Mouse (Mus musculus) hindbrain, embryonic 11.5 days (tissue): ENCODE measurements around the gene Eef1akmt4. TPM values are rescaled to one million over a fixed set of nuclear protein-coding genes. Genes with fewer than 3 reads are reported as not detected.

Source experiments
- ATAC-seq: fragments of 200-750 bp; cut with Nextera tagmentation; 2 replicates; pipeline ENCODE4 v1.8.0; 2017; ENCODE audit warnings: mild to moderate bottlenecking, moderate TSS enrichment, moderate library complexity; ENCODE audit not compliant: low FRiP score
- DNase-seq: peaks from one replicate; pipeline ENCODE4 v3.0.0-alpha.2; 2015; ENCODE audit warnings: low spot score
- H3K27ac ChIP-seq: fragments of 300-500 bp; sonication (generic); 2 replicates; pipeline ENCODE4 v1.5.1; 2014; ENCODE audit warnings: mild to moderate bottlenecking, low read depth, low read length
- H3K27me3 ChIP-seq: fragments of 300-500 bp; sonication (generic); 2 replicates; pipeline ENCODE4 v1.6.1; 2014; ENCODE audit warnings: mild to moderate bottlenecking, low read length, moderate library complexity, mixed read lengths; ENCODE audit not compliant: control insufficient read depth, insufficient read depth
- H3K36me3 ChIP-seq: fragments of 300-500 bp; sonication (generic); 2 replicates; pipeline ENCODE4 v1.6.1; 2014; ENCODE audit warnings: mild to moderate bottlenecking, low read length, moderate library complexity, mixed read lengths; ENCODE audit not compliant: control insufficient read depth, insufficient read depth
- H3K4me1 ChIP-seq: fragments of 300-500 bp; sonication (generic); replicated peaks from 2 replicates; pipeline ENCODE4 v1.6.1; 2014; ENCODE audit warnings: low read length, mixed read lengths; ENCODE audit not compliant: control insufficient read depth, insufficient read depth
- H3K4me2 ChIP-seq: fragments of 300-500 bp; sonication (generic); replicated peaks from 2 replicates; pipeline ENCODE4 v1.6.1; 2014; ENCODE audit warnings: mild to moderate bottlenecking, low read depth, low read length
- H3K4me3 ChIP-seq: fragments of 300-500 bp; sonication (generic); 2 replicates; pipeline ENCODE4 v1.5.1; 2014; ENCODE audit warnings: low read depth, low read length
- H3K9ac ChIP-seq: fragments of 300-500 bp; sonication (generic); 2 replicates; pipeline ENCODE4 v1.6.1; 2014; ENCODE audit warnings: low read depth, low read length
- H3K9me3 ChIP-seq: fragments of 300-500 bp; sonication (generic); 2 replicates; pipeline ENCODE4 v1.6.1; 2016; ENCODE audit warnings: low read length; ENCODE audit not compliant: control insufficient read depth
- WGBS: fragments of 180-500 bp; shearing (Covaris S2); extraction: QIAGEN DNeasy Blood & Tissue Kit; methylation state at CpG from one replicate; pipeline ENCODE4 v1.1.7; 2014; 5-methylcytosine and 5-hydroxymethylcytosine counted together
- polyA plus RNA-seq: library from polyadenylated mRNA; unstranded; fragments of >200 nt; fragmentation: Nextera tagmentation; extraction: Ambion mirVana; gene quantifications from 2 replicates; pipeline ENCODE4 v1.2.1, GENCODE M21; 2014

Eef1akmt4 gene
- polyA plus RNA-seq, 1 experiment from 2014 or later: 32.5 TPM

DNA sequence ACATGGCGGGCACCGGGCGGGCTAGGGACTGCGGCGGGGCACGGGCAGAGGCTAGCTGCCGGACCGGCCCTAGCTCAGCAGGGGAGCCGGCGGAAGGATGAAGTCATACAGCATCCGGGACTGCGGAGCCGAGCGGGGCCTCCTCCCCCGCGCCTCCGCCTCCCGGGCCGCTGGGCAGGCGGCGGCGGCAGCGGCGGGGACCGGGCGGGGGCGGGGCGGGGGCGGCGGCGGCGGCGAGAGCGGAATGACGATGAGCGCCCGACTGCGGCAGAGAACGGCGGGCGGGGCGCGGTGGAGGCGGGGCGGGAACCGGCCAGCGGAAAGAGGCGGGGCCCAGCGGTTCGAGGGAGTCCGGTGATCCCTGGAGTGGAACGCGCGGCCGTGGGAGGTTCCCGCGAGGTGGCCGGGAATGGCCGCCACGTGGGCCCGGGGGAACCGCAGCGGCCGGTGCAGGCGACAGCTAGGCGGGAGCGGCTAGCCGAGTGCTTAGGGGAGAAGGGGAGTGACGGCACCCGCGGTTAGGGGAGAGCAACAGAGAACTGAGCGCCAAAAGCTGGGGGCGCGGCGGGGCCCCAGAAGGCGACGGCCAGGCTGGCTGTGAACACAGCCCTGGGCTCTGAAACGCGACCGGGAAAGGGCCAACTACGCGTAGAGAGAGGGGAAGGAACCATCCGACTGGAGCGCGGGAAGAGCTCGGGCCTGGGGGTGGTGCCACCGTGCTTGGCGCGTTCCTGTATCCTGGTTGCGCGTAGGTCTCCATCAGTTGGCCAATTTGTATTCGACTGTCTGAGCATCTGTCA lies 10.0 kb downstream of the Eef1akmt4 start, which contains the start of gene Camk2n2:
Camk2n2 (minus strand) TSS at position 97 of the 800 bp plus-strand sequence.
- peak; percentile 65 for ATAC-seq
- peak within 1 kb of the TSS; percentile 98 for H3K4me2 ChIP-seq
- H3K9me3 ChIP-seq: no peaks in the 10 kb centered on the region
- WGBS: under 1% methylated on average over 60 of the region's 92 CpGs
- DNase-seq: peak; percentile 73
- peak within 1 kb of the TSS; percentile 91 for H3K27ac ChIP-seq
- H3K27me3 ChIP-seq: no peaks in the 10 kb centered on the region; the same call in 1 of the 2 replicates
- H3K36me3 ChIP-seq: no peaks in the 10 kb centered on the region
- H3K4me1 ChIP-seq: peaks cover 9% of the 10 kb centered on the region; the same call in 1 of the 2 replicates
- H3K4me3 ChIP-seq: peak within 1 kb of the TSS; percentile 74
- H3K9ac ChIP-seq: peak within 1 kb of the TSS; percentile 86

DNA sequence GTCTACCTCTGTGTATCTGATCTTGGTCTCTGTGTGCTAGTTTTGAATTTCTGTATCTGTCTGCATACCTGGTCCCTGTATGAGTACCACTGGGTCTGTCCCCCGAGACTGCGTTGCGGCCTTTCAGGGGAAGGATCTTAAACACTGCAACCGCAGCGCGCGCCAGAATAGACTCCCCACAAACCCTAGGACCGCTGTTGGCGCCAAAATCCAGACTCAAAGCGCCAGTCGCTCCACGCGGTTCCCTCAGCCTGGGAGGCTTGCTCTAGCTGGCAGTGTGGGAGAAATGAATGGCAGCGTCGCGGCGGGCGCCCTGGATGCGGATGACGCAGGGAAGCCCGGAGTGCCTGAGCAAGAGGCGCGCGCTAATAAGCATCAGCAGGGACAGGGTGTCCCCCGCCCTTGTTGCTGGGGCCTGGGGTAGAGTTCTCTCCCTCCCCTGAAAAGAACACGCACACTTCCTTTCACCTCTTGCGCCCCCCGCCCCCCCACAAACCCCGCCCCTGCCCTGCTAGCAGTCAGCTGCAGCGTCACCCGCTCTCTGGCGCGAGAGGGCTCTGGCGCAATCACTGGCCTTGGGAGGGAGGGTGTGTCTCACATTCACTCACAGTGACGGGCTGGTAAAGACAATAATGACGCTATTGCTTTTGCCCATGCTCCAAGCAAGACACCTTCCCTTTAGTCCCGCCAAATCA lies 10.7 kb downstream of the Eef1akmt4 start:
- DNase-seq (peak; percentile 74), ATAC-seq (peak; percentile 60)
- Histone ChIP-seq H3K9ac (peak overlapping the region; percentile 86), H3K27ac (peak overlapping the region; percentile 91), H3K36me3 (no peaks in the 10 kb centered on the region), H3K4me1 (peaks cover 9% of the 10 kb centered on the region; the same call in 1 of the 2 replicates), H3K9me3 (no peaks in the 10 kb centered on the region), H3K4me2 (peak overlapping the region; percentile 98), H3K27me3 (no peaks in the 10 kb centered on the region; the same call in 1 of the 2 replicates), H3K4me3 (peak overlapping the region; percentile 74)
- WGBS: under 1% methylated on average over 34 of the region's 37 CpGs

- ATAC-seq (no peak), DNase-seq (no peak)
- Histone ChIP-seq H3K9ac (no peak overlapping the region), H3K36me3 (no peaks in the 10 kb centered on the region), H3K4me3 (no peak overlapping the region), H3K4me1 (peaks cover 9% of the 10 kb centered on the region; the same call in 1 of the 2 replicates), H3K27ac (no peak overlapping the region), H3K27me3 (no peaks in the 10 kb centered on the region; the same call in 1 of the 2 replicates), H3K4me2 (no peak overlapping the region), H3K9me3 (no peaks in the 10 kb centered on the region)
- 74% methylated on average over 2 of the region's 2 CpGs for WGBS
These were observed 11.8 kb downstream of the Eef1akmt4 start for GRCm38 (mm10) chr16:20623211-20623610.

GRCm38 (mm10) chr16:20628871-20629391 lies 17.5 kb downstream of the Eef1akmt4 start:
- Histone ChIP-seq H3K4me1 (0 out of 2 replicates have a peak, but pooled peaks cover 2% of the 10 kb centered on the region), H3K4me2 (peak overlapping the region; percentile 96; the same call in 1 of the 2 replicates), H3K27me3 (no peaks in the 10 kb centered on the region), H3K9ac (no peak overlapping the region), H3K4me3 (no peak overlapping the region), H3K9me3 (no peaks in the 10 kb centered on the region), H3K36me3 (no peaks in the 10 kb centered on the region), H3K27ac (no peak overlapping the region)
- WGBS: 60% methylated on average over 11 of the region's 11 CpGs
- ATAC-seq (no peak), DNase-seq (peak; percentile 3)

- Histone ChIP-seq H3K27ac (no peak within 1 kb of the TSS), H3K9me3 (no peaks in the 10 kb centered on the region), H3K4me3 (peak within 1 kb of the TSS; percentile 52), H3K4me2 (peak within 1 kb of the TSS; percentile 96), H3K9ac (peak within 1 kb of the TSS; percentile 77), H3K36me3 (no peaks in the 10 kb centered on the region), H3K4me1 (0 out of 2 replicates have a peak, but pooled peaks cover 2% of the 10 kb centered on the region), H3K27me3 (no peaks in the 10 kb centered on the region)
- DNase-seq (peak; percentile 59), ATAC-seq (peak; percentile 71)
- whole genome bisulfite sequencing: 8% methylated on average over 54 of the region's 54 CpGs
These were observed 18.6 kb downstream of the Eef1akmt4 start, which contains the start of gene Ece2 for GRCm38 (mm10) chr16:20629731-20630634. TSS of gene Ece2 (plus strand) at chr16:20629828.

DNA sequence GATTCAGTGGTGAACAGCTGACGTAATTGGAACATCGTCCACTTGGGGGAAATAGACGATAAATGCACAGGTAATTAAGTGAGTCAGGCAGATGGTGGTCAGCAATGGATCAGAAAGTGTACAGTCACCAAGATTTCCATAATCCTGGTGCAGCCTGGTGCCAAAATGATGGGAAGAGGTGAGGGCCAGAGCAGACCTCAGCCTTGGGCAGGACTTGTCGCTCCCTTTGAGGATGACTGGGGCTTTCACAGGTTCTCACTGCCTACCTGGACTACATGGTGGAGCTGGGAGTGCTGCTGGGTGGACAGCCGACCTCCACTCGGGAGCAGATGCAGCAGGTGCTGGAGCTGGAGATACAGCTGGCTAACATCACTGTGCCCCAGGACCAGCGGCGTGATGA lies 26.0 kb downstream of the Eef1akmt4 start:
- Histone ChIP-seq H3K36me3 (no peaks in the 10 kb centered on the region), H3K4me1 (no peaks in the 10 kb centered on the region; the same call in 1 of the 2 replicates), H3K4me2 (no peak overlapping the region), H3K27me3 (no peaks in the 10 kb centered on the region), H3K9me3 (no peaks in the 10 kb centered on the region), H3K9ac (no peak overlapping the region), H3K27ac (no peak overlapping the region), H3K4me3 (no peak overlapping the region)
- ATAC-seq (no peak), DNase-seq (no peak)
- WGBS: 85% methylated on average over 8 of the region's 8 CpGs

- H3K27me3 ChIP-seq: no peaks in the 10 kb centered on the region
- 87% methylated on average over 8 of the region's 8 CpGs for WGBS
These were observed 27.0 kb downstream of the Eef1akmt4 start for GRCm38 (mm10) chr16:20638367-20638766.

GRCm38 (mm10) chr16:20642161-20642560 lies 30.8 kb downstream of the Eef1akmt4 start:
- H3K9me3 ChIP-seq: no peaks in the 10 kb centered on the region
- no peaks in the 10 kb centered on the region for H3K36me3 ChIP-seq
- WGBS: 3% methylated on average over 8 of the region's 8 CpGs
- DNase-seq (peak; percentile 81), ATAC-seq (peak; percentile 59)
- H3K4me2 ChIP-seq: no peak overlapping the region
- H3K27ac ChIP-seq: no peak overlapping the region
- no peak overlapping the region for H3K9ac ChIP-seq
- no peak overlapping the region for H3K4me3 ChIP-seq
- H3K27me3 ChIP-seq: no peaks in the 10 kb centered on the region
- H3K4me1 ChIP-seq: no peaks in the 10 kb centered on the region; the same call in 1 of the 2 replicates

More at GRCm38 (mm10) chr16:20638367-20638766, 27.0 kb downstream of the Eef1akmt4 start:
- ATAC-seq (no peak), DNase-seq (no peak)
- no peak overlapping the region for H3K4me3 ChIP-seq
- H3K4me2 ChIP-seq: no peak overlapping the region
- no peaks in the 10 kb centered on the region for H3K36me3 ChIP-seq
- H3K9me3 ChIP-seq: no peaks in the 10 kb centered on the region
- H3K4me1 ChIP-seq: no peaks in the 10 kb centered on the region; the same call in 1 of the 2 replicates
- H3K9ac ChIP-seq: no peak overlapping the region
- no peak overlapping the region for H3K27ac ChIP-seq
